Mouse (Mus musculus): Measurements from ENCODE around the gene Ugcg. TPM values are rescaled to one million over a fixed set of nuclear protein-coding genes. Genes with fewer than 3 reads are reported as not detected.
"Not testable (repeated sequence)": the region's sequence is repeated elsewhere in the genome, so short reads cannot be mapped to it uniquely, and the experiment has no call there.

Ugcg gene
- polyA plus RNA-seq, 1 experiment from 2014 or later: 18.3 TPM

GRCm38 (mm10) chr4:59260871-59261515 lies 71.9 kb downstream of the Ugcg start:
- Histone ChIP-seq H3K4me1 (replicated peaks; ENCODE audit: control insufficient read depth, insufficient read depth, low read length) (no peaks in the 10 kb centered on the region), H3K9me3 (ENCODE audit: control insufficient read depth, low read length) (no peaks in the 10 kb centered on the region), H3K27ac (ENCODE audit: low read length) (no peak overlapping the region), H3K36me3 (ENCODE audit: control insufficient read depth, insufficient read depth) (no peaks in the 10 kb centered on the region), H3K4me3 (replicated peaks; ENCODE audit: low read length) (no peak overlapping the region), H3K27me3 (replicated peaks; ENCODE audit: control insufficient read depth, insufficient read depth, low read length) (no peaks in the 10 kb centered on the region), H3K4me2 (ENCODE audit: low read length) (no peak overlapping the region), H3K9ac (replicated peaks; ENCODE audit: low read depth, low read length) (no peak overlapping the region)
- no peak for ATAC-seq
- 93% methylated on average over 13 of the region's 13 CpGs for WGBS

GRCm38 (mm10) chr4:59261582-59261981 lies 72.5 kb downstream of the Ugcg start:
- not testable (repeated sequence) for ATAC-seq; H3K27me3 ChIP-seq (replicated peaks; ENCODE audit: control insufficient read depth, insufficient read depth, low read length); H3K36me3 ChIP-seq (ENCODE audit: control insufficient read depth, insufficient read depth); H3K9ac ChIP-seq (replicated peaks; ENCODE audit: low read depth, low read length); H3K27ac ChIP-seq (ENCODE audit: low read length); H3K4me3 ChIP-seq (replicated peaks; ENCODE audit: low read length); H3K4me1 ChIP-seq (replicated peaks; ENCODE audit: control insufficient read depth, insufficient read depth, low read length); H3K9me3 ChIP-seq (ENCODE audit: control insufficient read depth, low read length); H3K4me2 ChIP-seq (ENCODE audit: low read length)
- 95% methylated on average over 3 of the region's 10 CpGs for WGBS

- H3K27ac ChIP-seq (ENCODE audit: low read length): no peak overlapping the region
- no peak overlapping the region for H3K4me2 ChIP-seq (ENCODE audit: low read length)
- H3K4me3 ChIP-seq (replicated peaks; ENCODE audit: low read length): no peak overlapping the region
- ATAC-seq: no peak
- no peaks in the 10 kb centered on the region for H3K4me1 ChIP-seq (replicated peaks; ENCODE audit: control insufficient read depth, insufficient read depth, low read length)
- no peaks in the 10 kb centered on the region for H3K27me3 ChIP-seq (replicated peaks; ENCODE audit: control insufficient read depth, insufficient read depth, low read length)
- H3K9me3 ChIP-seq (ENCODE audit: control insufficient read depth, low read length): 0 out of 2 replicates have a peak, but pooled peaks cover 3% of the 10 kb centered on the region
- WGBS: 82% methylated on average over 6 of the region's 6 CpGs
- H3K9ac ChIP-seq (replicated peaks; ENCODE audit: low read depth, low read length): no peak overlapping the region
- H3K36me3 ChIP-seq (ENCODE audit: control insufficient read depth, insufficient read depth): no peaks in the 10 kb centered on the region
Measured at GRCm38 (mm10) chr4:59262156-59262555, 73.1 kb downstream of the Ugcg start.

GRCm38 (mm10) chr4:59263418-59263817 lies 74.4 kb downstream of the Ugcg start:
- Histone ChIP-seq H3K36me3 (ENCODE audit: control insufficient read depth, insufficient read depth) (no peaks in the 10 kb centered on the region), H3K9me3 (ENCODE audit: control insufficient read depth, low read length) (0 out of 2 replicates have a peak, but pooled peaks cover 3% of the 10 kb centered on the region), H3K4me3 (replicated peaks; ENCODE audit: low read length) (no peak overlapping the region), H3K27ac (ENCODE audit: low read length) (no peak overlapping the region), H3K9ac (replicated peaks; ENCODE audit: low read depth, low read length) (no peak overlapping the region), H3K4me1 (replicated peaks; ENCODE audit: control insufficient read depth, insufficient read depth, low read length) (no peaks in the 10 kb centered on the region), H3K27me3 (replicated peaks; ENCODE audit: control insufficient read depth, insufficient read depth, low read length) (no peaks in the 10 kb centered on the region), H3K4me2 (ENCODE audit: low read length) (no peak overlapping the region)
- no peak for ATAC-seq
- 87% methylated on average over 2 of the region's 2 CpGs for WGBS

GRCm38 (mm10) chr4:59264611-59265095 lies 75.6 kb downstream of the Ugcg start:
- H3K27ac ChIP-seq (ENCODE audit: low read length): no peak overlapping the region
- H3K36me3 ChIP-seq (ENCODE audit: control insufficient read depth, insufficient read depth): no peaks in the 10 kb centered on the region
- ATAC-seq: no peak
- no peak overlapping the region for H3K4me3 ChIP-seq (replicated peaks; ENCODE audit: low read length)
- H3K9me3 ChIP-seq (ENCODE audit: control insufficient read depth, low read length): 0 out of 2 replicates have a peak, but pooled peaks cover 3% of the 10 kb centered on the region
- no peak overlapping the region for H3K9ac ChIP-seq (replicated peaks; ENCODE audit: low read depth, low read length)
- no peaks in the 10 kb centered on the region for H3K27me3 ChIP-seq (replicated peaks; ENCODE audit: control insufficient read depth, insufficient read depth, low read length)
- WGBS: 80% methylated on average over 7 of the region's 7 CpGs
- H3K4me2 ChIP-seq (ENCODE audit: low read length): no peak overlapping the region
- no peaks in the 10 kb centered on the region for H3K4me1 ChIP-seq (replicated peaks; ENCODE audit: control insufficient read depth, insufficient read depth, low read length)

GRCm38 (mm10) chr4:59265182-59265581 lies 76.1 kb downstream of the Ugcg start:
- ATAC-seq: no peak
- Histone ChIP-seq H3K27me3 (replicated peaks; ENCODE audit: control insufficient read depth, insufficient read depth, low read length) (no peaks in the 10 kb centered on the region), H3K27ac (ENCODE audit: low read length) (no peak overlapping the region), H3K36me3 (ENCODE audit: control insufficient read depth, insufficient read depth) (no peaks in the 10 kb centered on the region), H3K4me2 (ENCODE audit: low read length) (no peak overlapping the region), H3K9me3 (ENCODE audit: control insufficient read depth, low read length) (0 out of 2 replicates have a peak, but pooled peaks cover 3% of the 10 kb centered on the region), H3K4me1 (replicated peaks; ENCODE audit: control insufficient read depth, insufficient read depth, low read length) (no peaks in the 10 kb centered on the region), H3K9ac (replicated peaks; ENCODE audit: low read depth, low read length) (no peak overlapping the region), H3K4me3 (replicated peaks; ENCODE audit: low read length) (no peak overlapping the region)
- 86% methylated on average over 5 of the region's 5 CpGs for WGBS

GRCm38 (mm10) chr4:59265631-59266030 lies 76.6 kb downstream of the Ugcg start:
- Histone ChIP-seq H3K36me3 (ENCODE audit: control insufficient read depth, insufficient read depth) (no peaks in the 10 kb centered on the region), H3K4me3 (replicated peaks; ENCODE audit: low read length) (no peak overlapping the region), H3K4me2 (ENCODE audit: low read length) (no peak overlapping the region), H3K9ac (replicated peaks; ENCODE audit: low read depth, low read length) (no peak overlapping the region), H3K27me3 (replicated peaks; ENCODE audit: control insufficient read depth, insufficient read depth, low read length) (no peaks in the 10 kb centered on the region), H3K27ac (ENCODE audit: low read length) (no peak overlapping the region), H3K4me1 (replicated peaks; ENCODE audit: control insufficient read depth, insufficient read depth, low read length) (no peaks in the 10 kb centered on the region), H3K9me3 (ENCODE audit: control insufficient read depth, low read length) (0 out of 2 replicates have a peak, but pooled peaks cover 3% of the 10 kb centered on the region)
- ATAC-seq: no peak
- 92% methylated on average over 5 of the region's 5 CpGs for WGBS

Other genes starting within 250 kb of the Ugcg start
- gene Zkscan16, start 245.6 kb upstream of the Ugcg start, polyA plus RNA-seq (2015; fragmentation: Nextera tagmentation; extraction: Ambion mirVana): 1.3 and 1.7 TPM in 2 replicates
- gene Ptgr1, start 202.1 kb upstream of the Ugcg start, polyA plus RNA-seq (2015; fragmentation: Nextera tagmentation; extraction: Ambion mirVana): 3.4 and 4.1 TPM in 2 replicates
- 3.4 and 5.5 TPM in 2 replicates for gene Dnajc25, start 194.2 kb upstream of the Ugcg start, polyA plus RNA-seq (2015; fragmentation: Nextera tagmentation; extraction: Ambion mirVana)
- gene Gm20503, start 186.0 kb upstream of the Ugcg start, polyA plus RNA-seq (2015; fragmentation: Nextera tagmentation; extraction: Ambion mirVana): 2.3 and 4.8 TPM in 2 replicates
- gene Gng10, start 154.2 kb upstream of the Ugcg start, polyA plus RNA-seq (2015; fragmentation: Nextera tagmentation; extraction: Ambion mirVana): 210 and 212 TPM in 2 replicates
- not detected in 2 replicates for gene AI481877, start 50.3 kb upstream of the Ugcg start, polyA plus RNA-seq (2015; fragmentation: Nextera tagmentation; extraction: Ambion mirVana)
- 0.84 and 1.8 TPM in 2 replicates for gene Susd1, start 249.4 kb downstream of the Ugcg start, polyA plus RNA-seq (2015; fragmentation: Nextera tagmentation; extraction: Ambion mirVana)

Measured in forebrain, embryonic 16.5 days (tissue).